In genomic region chr2:168660344-168660743, GRCm38 (mm10) we compare ENCODE assay signal across 9 mouse cellular contexts. TPM values are rescaled to one million over a fixed set of nuclear protein-coding genes. Genes with fewer than 3 reads are reported as not detected.
DNase-seq lines count a peak whose midpoint lies in the region; ATAC-seq and TF ChIP-seq lines count a peak whose summit lies in the region.
"Had no signal": no experiment of that assay in that cellular context is flagged by ENCODE, and none has a peak within 500 bp of the region (broad histone marks: within the 10 kb centered on the region; RNA-seq: fewer than 3 reads in every experiment).

No protein-coding gene starts in this region.

- H3K9ac ChIP-seq in liver, embryonic 14.5 days (replicated peaks) = no peak overlapping the region
- H3K9ac ChIP-seq in liver, embryonic 11.5 days (ENCODE audit: low read depth, low read length) = no peak overlapping the region
- H3K9ac ChIP-seq in ES-Bruce4 (ENCODE audit: low read depth, poor library complexity, severe bottlenecking) = no peak overlapping the region
- H3K9ac ChIP-seq in neural tube, embryonic 15.5 days (replicated peaks) = no peak overlapping the region

- 69% methylated on average over 5 of the region's 5 CpGs for WGBS in cerebellum, adult 2 months
- WGBS in liver, embryonic 14.5 days (ENCODE audit: insufficient replicate concordance) = 32% methylated on average over 5 of the region's 5 CpGs
- WGBS in liver, embryonic 11.5 days = 43% methylated on average over 5 of the region's 5 CpGs
- WGBS in neural tube, embryonic 15.5 days = 64% methylated on average over 5 of the region's 5 CpGs

- no peak for DNase-seq in cerebellum, adult 2 months
- DNase-seq in cerebellum, adult 9-11 months = no peak
- DNase-seq in liver, embryonic 14.5 days (ENCODE audit: low read depth in 3 of 3, low spot score in 3 of 3) = no peak
- DNase-seq in liver, embryonic 11.5 days (ENCODE audit: low spot score) = no peak
- DNase-seq in induced T-regulatory cell, adult 2 months (ENCODE audit: low read depth) = peak; percentile 48
- DNase-seq: heart, postnatal 4 days had no signal

- TF ChIP-seq EP300 in liver, embryonic 14.5 days (IDR thresholded peaks at IDR 0.05; ENCODE audit: low read depth) = no peak
- no peak for TF ChIP-seq EP300 in ES-Bruce4 (IDR thresholded peaks at IDR 0.05; ENCODE audit: insufficient read depth, low read depth, low read length)

- no peak for ATAC-seq in liver, embryonic 14.5 days (ENCODE audit: insufficient read depth)
- no peak for ATAC-seq in liver, embryonic 11.5 days (replicated peaks; ENCODE audit: low FRiP score)
- no peak for ATAC-seq in neural tube, embryonic 15.5 days (ENCODE audit: low FRiP score)
- no peak for ATAC-seq in activated CD4-positive, CD25-positive, alpha-beta regulatory T cell, adult 4 months

- H3K27ac ChIP-seq in cerebellum, adult 2 months (ENCODE audit: insufficient read depth, low read length) = no peak overlapping the region
- no peak overlapping the region for H3K27ac ChIP-seq in liver, embryonic 14.5 days
- no peak overlapping the region for H3K27ac ChIP-seq in liver, embryonic 11.5 days (ENCODE audit: low read depth, low read length)
- H3K27ac ChIP-seq in ES-Bruce4 (ENCODE audit: insufficient read depth, low read length) = no peak overlapping the region
- H3K27ac ChIP-seq in neural tube, embryonic 15.5 days (replicated peaks) = no peak overlapping the region

- H3K27me3 ChIP-seq in cerebellum, adult 2 months (ENCODE audit: control insufficient read depth, insufficient read depth, low read length) = no peaks in the 10 kb centered on the region
- no peaks in the 10 kb centered on the region for H3K27me3 ChIP-seq in liver, embryonic 14.5 days (ENCODE audit: control insufficient read depth, insufficient read depth, low read length)
- no peaks in the 10 kb centered on the region for H3K27me3 ChIP-seq in liver, embryonic 11.5 days (replicated peaks; ENCODE audit: control insufficient read depth, insufficient read depth, low read length)
- H3K27me3 ChIP-seq in ES-Bruce4 (ENCODE audit: control insufficient read depth, insufficient read depth, low read length, poor library complexity, severe bottlenecking) = no peaks in the 10 kb centered on the region
- no peaks in the 10 kb centered on the region for H3K27me3 ChIP-seq in neural tube, embryonic 15.5 days (replicated peaks)

- H3K4me3 ChIP-seq in cerebellum, adult 2 months (replicated peaks; ENCODE audit: insufficient read depth, low read depth, low read length) = no peak overlapping the region
- no peak overlapping the region for H3K4me3 ChIP-seq in liver, embryonic 14.5 days (ENCODE audit: insufficient read depth in 1 of 2, low read depth in 2 of 2, low read length in 2 of 2)
- no peak overlapping the region for H3K4me3 ChIP-seq in liver, embryonic 11.5 days (ENCODE audit: low read depth, low read length)
- H3K4me3 ChIP-seq in ES-Bruce4 (ENCODE audit: low read depth, low read length) = no peak overlapping the region
- H3K4me3 ChIP-seq in neural tube, embryonic 15.5 days (replicated peaks) = no peak overlapping the region

- H3K9me3 ChIP-seq in liver, embryonic 14.5 days (ENCODE audit: control insufficient read depth, low read length) = no peaks in the 10 kb centered on the region
- H3K9me3 ChIP-seq in liver, embryonic 11.5 days (ENCODE audit: control insufficient read depth, low read length) = no peaks in the 10 kb centered on the region
- no peaks in the 10 kb centered on the region for H3K9me3 ChIP-seq in ES-Bruce4 (replicated peaks; ENCODE audit: control insufficient read depth, insufficient read depth, low read length, poor library complexity, severe bottlenecking)
- no peaks in the 10 kb centered on the region for H3K9me3 ChIP-seq in neural tube, embryonic 15.5 days (replicated peaks)

- peak; percentile 52; the same call in 1 of the 2 replicates for TF ChIP-seq CTCF in cerebellum, adult 2 months (IDR thresholded peaks at IDR 0.05; ENCODE audit: borderline replicate concordance, insufficient read depth, low read depth, low read length)
- TF ChIP-seq CTCF in liver, embryonic 14.5 days (IDR thresholded peaks at IDR 0.05; ENCODE audit: low read depth) = peak; percentile 69
- TF ChIP-seq CTCF in ES-Bruce4 (IDR thresholded peaks at IDR 0.05; ENCODE audit: low read depth, low read length) = peak; percentile 86

- H3K36me3 ChIP-seq in liver, embryonic 14.5 days (replicated peaks; ENCODE audit: control insufficient read depth, insufficient read depth, low read depth) = no peaks in the 10 kb centered on the region
- no peaks in the 10 kb centered on the region for H3K36me3 ChIP-seq in liver, embryonic 11.5 days (ENCODE audit: control insufficient read depth, insufficient read depth, low read length)
- no peaks in the 10 kb centered on the region for H3K36me3 ChIP-seq in ES-Bruce4 (ENCODE audit: control insufficient read depth, insufficient read depth, low read length, poor library complexity, severe bottlenecking)
- peaks cover 35% of the 10 kb centered on the region for H3K36me3 ChIP-seq in neural tube, embryonic 15.5 days

- no peak for TF ChIP-seq POLR2A in cerebellum, adult 2 months (IDR thresholded peaks at IDR 0.05; ENCODE audit: borderline replicate concordance, insufficient read depth, low read length)
- TF ChIP-seq POLR2A in ES-Bruce4 (IDR thresholded peaks at IDR 0.05; ENCODE audit: insufficient read depth, low read length) = no peak

- H3K4me1 ChIP-seq in cerebellum, adult 2 months (ENCODE audit: control insufficient read depth, insufficient read depth, low read length) = peaks cover 32% of the 10 kb centered on the region
- no peaks in the 10 kb centered on the region for H3K4me1 ChIP-seq in liver, embryonic 14.5 days (replicated peaks; ENCODE audit: control insufficient read depth in 2 of 2, insufficient read depth in 2 of 2, low read length in 1 of 2)
- H3K4me1 ChIP-seq in liver, embryonic 11.5 days (replicated peaks; ENCODE audit: control insufficient read depth, insufficient read depth, low read length) = peaks cover 5% of the 10 kb centered on the region; the same call in 1 of the 2 replicates
- no peaks in the 10 kb centered on the region for H3K4me1 ChIP-seq in ES-Bruce4 (ENCODE audit: control insufficient read depth, insufficient read depth, low read length)
- no peaks in the 10 kb centered on the region for H3K4me1 ChIP-seq in neural tube, embryonic 15.5 days

- H3K4me2 ChIP-seq in liver, embryonic 14.5 days (ENCODE audit: low read depth) = no peak overlapping the region
- no peak overlapping the region for H3K4me2 ChIP-seq in liver, embryonic 11.5 days
- H3K4me2 ChIP-seq in neural tube, embryonic 15.5 days = no peak overlapping the region

RNA-seq across cellular contexts. Expression of gene Nfatc2, which starts 58.9 kb away (rescaled TPM):
- 24.0 and 26.0 TPM in 2 replicates for polyA plus RNA-seq in cerebellum, adult 2 months (2012; rRNA removed)
- 0.08 and 0.13 TPM in 2 replicates for polyA plus RNA-seq in liver, embryonic 14.5 days (2012; rRNA removed)
- 0.10 and 0.19 TPM in 2 replicates for polyA plus RNA-seq in liver, embryonic 14.5 days (2014; fragmentation: Nextera tagmentation; extraction: Ambion mirVana)
- 0.77 TPM in 2 replicates for polyA plus RNA-seq in liver, embryonic 11.5 days (2014; fragmentation: Nextera tagmentation; extraction: Ambion mirVana)
- polyA plus RNA-seq in ES-Bruce4 (2011; ENCODE audit: insufficient read depth, insufficient read length, low read depth, missing spikeins) = 7.8 and 8.7 TPM in 2 replicates
- 4.8 and 5.6 TPM in 2 replicates for polyA plus RNA-seq in neural tube, embryonic 15.5 days (2015; fragmentation: Nextera tagmentation; extraction: Ambion mirVana)
- 10 to 100 TPM; 22.1 to 22.9 TPM for polyA plus RNA-seq in activated CD4-positive, CD25-positive, alpha-beta regulatory T cell, adult 4 months (2017; shearing (Covaris generic))
